Mouse (Mus musculus) erythroblast, adult 5-6 weeks (primary cell): Measurements from ENCODE around the gene St6galnac5. TPM values are rescaled to one million over a fixed set of nuclear protein-coding genes. Genes with fewer than 3 reads are reported as not detected.

Experiments used
- ATAC-seq: replicated peaks from 2 replicates; pipeline ENCODE4 v1.8.0; 2016; ENCODE audit warnings: moderate number of reproducible peaks, mild to moderate bottlenecking, moderate TSS enrichment, inconsistent platforms; ENCODE audit not compliant: poor library complexity, low FRiP score, severe bottlenecking
- total RNA-seq, 2 experiments: library from RNA; stranded (forward) in 1 of 2; stranded (reverse) in 1 of 2; fragments of 150-400 nt in 1 of 2; fragments of 200-764, 138-1000 nt in 1 of 2; gene quantifications; 2 replicates each; pipeline versions ENCODE4 v1.2.3 to v1.2.4; 2015 to 2017; ENCODE audit warnings: low replicate concordance in 2 of 2

The St6galnac5 gene
- total RNA-seq (2015; ENCODE audit: low replicate concordance), result not detected in 2 replicates
- not detected in 2 replicates for total RNA-seq (2017; ENCODE audit: low replicate concordance)

- ATAC-seq, result no peak
Measured at GRCm38 (mm10) chr3:152981988-152982387, at the start of gene St6galnac5. Gene St6galnac5 (minus strand): TSS chr3:152982246.

- ATAC-seq, result no peak
Measured at GRCm38 (mm10) chr3:153030756-153031155, 48.7 kb upstream of the St6galnac5 start.

GRCm38 (mm10) chr3:153024016-153024415 is 42.0 kb upstream of the St6galnac5 start:
- ATAC-seq, result no peak

GRCm38 (mm10) chr3:153018051-153018450 is 36.0 kb upstream of the St6galnac5 start:
- ATAC-seq, result no peak

GRCm38 (mm10) chr3:153016355-153016754 is 34.3 kb upstream of the St6galnac5 start:
- ATAC-seq, result no peak

GRCm38 (mm10) chr3:153006893-153007292 is 24.8 kb upstream of the St6galnac5 start:
- ATAC-seq, result no peak

GRCm38 (mm10) chr3:152998901-152999300 is 16.9 kb upstream of the St6galnac5 start:
- ATAC-seq, result no peak

- ATAC-seq, result no peak
Measured at GRCm38 (mm10) chr3:152998106-152998505, 16.1 kb upstream of the St6galnac5 start.

- ATAC-seq, result no peak
Measured at GRCm38 (mm10) chr3:152993608-152994007, 11.6 kb upstream of the St6galnac5 start.

- no peak for ATAC-seq
Measured at GRCm38 (mm10) chr3:152990787-152991186, 8.7 kb upstream of the St6galnac5 start.

GRCm38 (mm10) chr3:152980978-152981974 is 770 bp downstream of the St6galnac5 start:
- no peak for ATAC-seq

GRCm38 (mm10) chr3:152980431-152980830 is 1.6 kb downstream of the St6galnac5 start:
- ATAC-seq, result no peak

- no peak for ATAC-seq
Measured at GRCm38 (mm10) chr3:152979481-152980092, 2.5 kb downstream of the St6galnac5 start.

- ATAC-seq, result no peak
Measured at GRCm38 (mm10) chr3:152971373-152971772, 10.7 kb downstream of the St6galnac5 start.

GRCm38 (mm10) chr3:152969774-152970347 is 12.2 kb downstream of the St6galnac5 start:
- ATAC-seq, result no peak

- no peak for ATAC-seq
Measured at GRCm38 (mm10) chr3:152961855-152962376, 20.1 kb downstream of the St6galnac5 start.

GRCm38 (mm10) chr3:152958358-152959150 is 23.5 kb downstream of the St6galnac5 start:
- ATAC-seq, result no peak; the same call in 1 of the 2 replicates

- no peak for ATAC-seq
Measured at GRCm38 (mm10) chr3:152956771-152957170, 25.3 kb downstream of the St6galnac5 start.

GRCm38 (mm10) chr3:152956038-152956437 is 26.0 kb downstream of the St6galnac5 start:
- no peak for ATAC-seq
